Mouse (Mus musculus) heart, embryonic 12.5 days (tissue): ENCODE data around the gene Klf9. TPM values are rescaled to one million over a fixed set of nuclear protein-coding genes. Genes with fewer than 3 reads are reported as not detected.

Source experiments
- ATAC-seq: fragments of 200-750 bp; cut with Nextera tagmentation; 2 replicates; pipeline ENCODE4 v1.8.0; 2017; ENCODE audit warnings: moderate TSS enrichment, moderate library complexity; ENCODE audit not compliant: insufficient number of reproducible peaks, low FRiP score
- H3K27ac ChIP-seq: fragments of 300-500 bp; sonication (generic); 2 replicates; pipeline ENCODE4 v1.5.1; 2016; ENCODE audit warnings: mild to moderate bottlenecking, moderate library complexity; ENCODE audit not compliant: poor library complexity, severe bottlenecking
- H3K27me3 ChIP-seq: fragments of 300-500 bp; sonication (generic); replicated peaks from 2 replicates; pipeline ENCODE4 v1.6.1; 2016; ENCODE audit warnings: mild to moderate bottlenecking, moderate library complexity
- H3K36me3 ChIP-seq: fragments of 300-500 bp; sonication (generic); 2 replicates; pipeline ENCODE4 v1.6.1; 2016; ENCODE audit warnings: mild to moderate bottlenecking, moderate library complexity
- H3K4me1 ChIP-seq: fragments of 300-500 bp; sonication (generic); replicated peaks from 2 replicates; pipeline ENCODE4 v1.6.1; 2016; ENCODE audit warnings: mild to moderate bottlenecking
- H3K4me2 ChIP-seq: fragments of 300-500 bp; sonication (generic); 2 replicates; pipeline ENCODE4 v1.6.1; 2016; ENCODE audit warnings: mild to moderate bottlenecking, moderate library complexity
- H3K4me3 ChIP-seq: fragments of 300-500 bp; sonication (generic); 2 replicates; pipeline ENCODE4 v1.5.1; 2016; ENCODE audit warnings: mild to moderate bottlenecking
- H3K9ac ChIP-seq: fragments of 300-500 bp; sonication (generic); 2 replicates; pipeline ENCODE4 v1.6.1; 2016; ENCODE audit warnings: mild to moderate bottlenecking, moderate library complexity
- H3K9me3 ChIP-seq: fragments of 300-500 bp; sonication (generic); replicated peaks from 2 replicates; pipeline ENCODE4 v1.6.1; 2016; ENCODE audit warnings: mild to moderate bottlenecking, moderate library complexity
- WGBS: fragments of 180-500 bp; shearing (Covaris S2); methylation state at CpG from one replicate; pipeline ENCODE4 v1.1.7; 2016; 5-methylcytosine and 5-hydroxymethylcytosine counted together
- polyA plus RNA-seq: library from polyadenylated mRNA; unstranded; fragments of >200 nt; fragmentation: Nextera tagmentation; extraction: Ambion mirVana; gene quantifications from 2 replicates; pipeline ENCODE4 v1.2.1, GENCODE M21; 2016

The Klf9 gene
- polyA plus RNA-seq, 1 experiment from 2014 or later, result 2.1 TPM

- 29% methylated on average over 7 of the region's 7 CpGs for WGBS
These were observed 8.2 kb upstream of the Klf9 start for GRCm38 (mm10) chr19:23132720-23133426.

DNA sequence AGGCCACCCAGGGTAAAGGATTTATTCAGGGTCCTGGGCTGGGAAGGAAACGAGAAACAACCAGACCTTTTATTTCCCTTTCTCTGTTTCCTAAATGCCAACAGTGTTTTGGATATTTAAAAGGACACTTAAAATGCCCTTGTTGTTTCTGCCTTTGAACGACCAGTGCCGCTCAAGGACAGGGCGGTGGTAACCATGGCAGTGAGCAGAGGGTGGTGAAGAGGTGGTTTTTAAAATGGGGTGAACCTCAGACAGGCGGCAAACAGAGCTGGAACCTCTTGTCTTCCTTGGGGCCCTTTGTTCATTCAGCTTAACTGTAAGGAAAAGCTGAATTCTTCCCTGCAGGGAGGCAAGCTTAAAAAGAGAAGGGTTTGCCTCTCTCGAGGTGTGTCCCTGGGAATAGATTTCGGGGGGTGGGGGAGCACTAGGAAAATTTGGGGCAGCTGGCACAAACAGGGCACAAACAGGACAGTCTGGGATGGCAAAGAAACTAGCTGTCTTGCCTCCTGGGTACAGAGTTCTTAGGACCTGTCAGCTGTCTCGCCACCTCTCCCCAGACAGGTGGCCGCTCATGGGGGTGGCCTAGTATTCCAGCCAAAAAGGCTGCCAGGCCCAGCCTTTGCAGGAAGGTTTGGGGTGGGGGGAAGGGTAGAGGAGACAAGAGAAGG is 7.5 kb upstream of the Klf9 start:
- no peak overlapping the region for H3K27ac ChIP-seq
- WGBS, result 19% methylated on average over 9 of the region's 9 CpGs
- peak overlapping the region; percentile 93 for H3K4me2 ChIP-seq
- ATAC-seq, result no peak
- H3K9ac ChIP-seq, result no peak overlapping the region
- no peaks in the 10 kb centered on the region for H3K36me3 ChIP-seq
- H3K4me1 ChIP-seq, result peaks cover 24% of the 10 kb centered on the region; the same call in 1 of the 2 replicates
- H3K9me3 ChIP-seq, result no peaks in the 10 kb centered on the region
- peaks cover 35% of the 10 kb centered on the region for H3K27me3 ChIP-seq
- peak overlapping the region; percentile 47; the same call in 1 of the 2 replicates for H3K4me3 ChIP-seq

More at GRCm38 (mm10) chr19:23132720-23133426, 8.2 kb upstream of the Klf9 start:
- Histone ChIP-seq H3K36me3 (no peaks in the 10 kb centered on the region), H3K9ac (no peak overlapping the region), H3K27ac (no peak overlapping the region), H3K4me3 (no peak overlapping the region), H3K4me2 (no peak overlapping the region), H3K27me3 (peaks cover 35% of the 10 kb centered on the region), H3K4me1 (peaks cover 24% of the 10 kb centered on the region; the same call in 1 of the 2 replicates), H3K9me3 (no peaks in the 10 kb centered on the region)
- no peak for ATAC-seq

DNA sequence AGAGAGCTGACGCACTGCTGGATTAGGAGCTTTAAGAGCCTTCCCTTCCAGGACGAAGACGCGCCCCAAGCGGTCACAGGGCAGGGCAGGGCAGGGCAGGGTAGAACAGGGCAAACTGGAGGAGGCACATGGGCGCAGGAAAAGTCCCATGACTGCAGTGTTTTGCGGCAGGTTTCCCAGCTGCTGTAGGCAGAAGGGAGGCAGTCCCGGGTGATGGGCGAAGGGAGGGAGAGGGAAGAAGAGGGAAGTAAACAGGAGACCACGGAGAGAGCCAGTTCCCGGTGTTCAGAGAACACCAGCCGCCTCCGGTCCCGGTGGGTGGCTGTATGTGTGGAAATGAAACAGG is 7.0 kb upstream of the Klf9 start:
- no peaks in the 10 kb centered on the region for H3K9me3 ChIP-seq
- H3K27me3 ChIP-seq, result peaks cover 35% of the 10 kb centered on the region
- peak overlapping the region; percentile 47 for H3K4me3 ChIP-seq
- no peak overlapping the region for H3K9ac ChIP-seq
- H3K4me1 ChIP-seq, result peaks cover 24% of the 10 kb centered on the region; the same call in 1 of the 2 replicates
- no peak overlapping the region for H3K27ac ChIP-seq
- H3K4me2 ChIP-seq, result peak overlapping the region; percentile 93
- H3K36me3 ChIP-seq, result no peaks in the 10 kb centered on the region
- 3% methylated on average over 14 of the region's 14 CpGs for WGBS
- ATAC-seq, result no peak

- Histone ChIP-seq H3K36me3 (no peaks in the 10 kb centered on the region), H3K9me3 (no peaks in the 10 kb centered on the region), H3K27ac (no peak overlapping the region), H3K4me2 (peak overlapping the region; percentile 93), H3K4me1 (peaks cover 24% of the 10 kb centered on the region; the same call in 1 of the 2 replicates), H3K9ac (peak overlapping the region; percentile 52), H3K27me3 (peaks cover 35% of the 10 kb centered on the region), H3K4me3 (peak overlapping the region; percentile 47)
- ATAC-seq, result peak; percentile 43
- under 1% methylated on average over 47 of the region's 47 CpGs for WGBS
These were observed 6.4 kb upstream of the Klf9 start for GRCm38 (mm10) chr19:23134441-23135301.

- WGBS, result under 1% methylated on average over 54 of the region's 55 CpGs
- H3K4me3 ChIP-seq, result peak overlapping the region; percentile 47
- peak overlapping the region; percentile 93 for H3K4me2 ChIP-seq
- ATAC-seq, result peak; percentile 49
- H3K9ac ChIP-seq, result peak overlapping the region; percentile 59; the same call in 1 of the 2 replicates
- peaks cover 35% of the 10 kb centered on the region for H3K27me3 ChIP-seq
- H3K4me1 ChIP-seq, result peaks cover 24% of the 10 kb centered on the region; the same call in 1 of the 2 replicates
- H3K9me3 ChIP-seq, result no peaks in the 10 kb centered on the region
- no peak overlapping the region for H3K27ac ChIP-seq
- no peaks in the 10 kb centered on the region for H3K36me3 ChIP-seq
These were observed 5.5 kb upstream of the Klf9 start for GRCm38 (mm10) chr19:23135349-23136201.

DNA sequence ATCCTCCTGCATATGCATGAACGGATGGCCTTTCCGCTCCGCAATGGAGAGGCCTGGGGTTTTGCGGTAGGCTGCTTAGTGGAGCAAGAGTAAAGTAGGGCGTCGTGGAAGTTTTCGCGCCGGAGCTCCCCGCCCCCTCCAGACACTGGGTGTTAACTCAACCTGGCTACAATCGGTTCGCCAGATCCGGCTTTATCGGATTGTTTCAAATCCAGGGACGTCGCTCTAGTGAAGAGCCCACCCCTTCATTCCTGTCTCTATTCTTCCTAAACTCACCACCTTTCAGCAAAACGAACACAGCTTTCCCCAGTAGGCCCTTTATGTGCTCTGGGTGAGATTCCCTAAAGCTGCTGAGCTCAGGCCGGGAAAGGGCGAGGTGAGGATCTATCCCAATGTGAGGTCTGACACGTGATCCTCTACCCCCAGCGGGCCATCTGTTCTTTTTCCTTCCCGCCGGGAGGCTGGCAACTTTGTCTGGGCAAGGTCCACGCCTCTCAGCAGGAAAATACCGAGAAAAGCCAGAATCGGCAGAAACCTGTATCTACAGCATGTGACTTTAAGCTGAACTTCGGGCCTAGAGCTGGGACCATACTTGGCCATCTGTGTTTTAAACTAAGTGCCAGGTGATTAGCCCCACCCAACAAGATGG is 4.7 kb upstream of the Klf9 start:
- no peaks in the 10 kb centered on the region for H3K36me3 ChIP-seq
- H3K4me1 ChIP-seq, result peaks cover 24% of the 10 kb centered on the region; the same call in 1 of the 2 replicates
- H3K4me3 ChIP-seq, result peak overlapping the region; percentile 47
- H3K27me3 ChIP-seq, result peaks cover 33% of the 10 kb centered on the region
- peak overlapping the region; percentile 59 for H3K9ac ChIP-seq
- H3K27ac ChIP-seq, result no peak overlapping the region
- no peaks in the 10 kb centered on the region for H3K9me3 ChIP-seq
- no peak for ATAC-seq
- 3% methylated on average over 27 of the region's 27 CpGs for WGBS
- H3K4me2 ChIP-seq, result peak overlapping the region; percentile 93

- no peak for ATAC-seq
- H3K27me3 ChIP-seq, result peaks cover 24% of the 10 kb centered on the region
- no peak overlapping the region for H3K4me3 ChIP-seq
- WGBS, result 38% methylated on average over 2 of the region's 2 CpGs
- no peaks in the 10 kb centered on the region for H3K9me3 ChIP-seq
- peaks cover 28% of the 10 kb centered on the region for H3K4me1 ChIP-seq
- no peak overlapping the region for H3K9ac ChIP-seq
- H3K27ac ChIP-seq, result no peak overlapping the region
- H3K4me2 ChIP-seq, result no peak overlapping the region
- H3K36me3 ChIP-seq, result no peaks in the 10 kb centered on the region
These were observed 3.7 kb upstream of the Klf9 start for GRCm38 (mm10) chr19:23137295-23137694.

DNA sequence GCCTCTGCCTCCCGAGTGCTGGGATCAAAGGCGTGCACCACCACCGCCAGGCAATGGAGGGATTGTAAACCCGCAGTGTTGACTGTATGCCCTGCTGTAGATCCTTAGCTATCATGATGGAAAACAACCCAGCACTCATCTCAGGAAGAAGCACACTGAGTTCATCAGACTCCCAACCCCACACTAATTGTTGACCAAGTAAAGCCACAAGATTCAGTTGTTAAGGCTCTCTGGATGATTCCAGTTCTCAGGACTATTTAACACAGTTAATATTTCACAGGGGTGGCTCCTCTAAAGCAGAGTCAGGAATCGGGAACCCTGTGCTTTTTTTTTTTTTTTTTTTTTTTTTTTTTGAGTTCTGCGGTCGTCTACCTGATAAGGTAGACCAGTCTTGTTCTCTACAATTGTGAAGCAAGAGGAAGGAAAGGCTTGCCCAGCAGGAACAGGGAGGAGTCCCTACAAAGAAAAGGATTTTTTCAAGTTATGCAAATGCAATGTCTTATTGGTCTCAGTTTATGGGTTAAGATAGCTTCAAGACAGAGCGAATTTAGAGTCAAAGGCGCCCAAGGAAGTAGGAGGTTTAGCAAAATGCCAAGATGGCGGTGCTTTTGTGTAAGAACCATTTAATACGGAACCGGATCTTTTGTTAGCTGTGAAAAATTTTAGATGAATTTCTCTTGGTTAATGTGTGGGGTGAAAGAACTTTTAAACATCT is 1.1 kb upstream of the Klf9 start:
- no peaks in the 10 kb centered on the region for H3K36me3 ChIP-seq
- H3K27ac ChIP-seq, result no peak overlapping the region
- H3K4me3 ChIP-seq, result peak overlapping the region; percentile 75
- peaks cover 16% of the 10 kb centered on the region; the same call in 1 of the 2 replicates for H3K27me3 ChIP-seq
- H3K4me1 ChIP-seq, result peaks cover 34% of the 10 kb centered on the region
- no peaks in the 10 kb centered on the region for H3K9me3 ChIP-seq
- H3K9ac ChIP-seq, result no peak overlapping the region
- WGBS, result 45% methylated on average over 12 of the region's 12 CpGs
- no peak for ATAC-seq
- H3K4me2 ChIP-seq, result peak overlapping the region; percentile 94

DNA sequence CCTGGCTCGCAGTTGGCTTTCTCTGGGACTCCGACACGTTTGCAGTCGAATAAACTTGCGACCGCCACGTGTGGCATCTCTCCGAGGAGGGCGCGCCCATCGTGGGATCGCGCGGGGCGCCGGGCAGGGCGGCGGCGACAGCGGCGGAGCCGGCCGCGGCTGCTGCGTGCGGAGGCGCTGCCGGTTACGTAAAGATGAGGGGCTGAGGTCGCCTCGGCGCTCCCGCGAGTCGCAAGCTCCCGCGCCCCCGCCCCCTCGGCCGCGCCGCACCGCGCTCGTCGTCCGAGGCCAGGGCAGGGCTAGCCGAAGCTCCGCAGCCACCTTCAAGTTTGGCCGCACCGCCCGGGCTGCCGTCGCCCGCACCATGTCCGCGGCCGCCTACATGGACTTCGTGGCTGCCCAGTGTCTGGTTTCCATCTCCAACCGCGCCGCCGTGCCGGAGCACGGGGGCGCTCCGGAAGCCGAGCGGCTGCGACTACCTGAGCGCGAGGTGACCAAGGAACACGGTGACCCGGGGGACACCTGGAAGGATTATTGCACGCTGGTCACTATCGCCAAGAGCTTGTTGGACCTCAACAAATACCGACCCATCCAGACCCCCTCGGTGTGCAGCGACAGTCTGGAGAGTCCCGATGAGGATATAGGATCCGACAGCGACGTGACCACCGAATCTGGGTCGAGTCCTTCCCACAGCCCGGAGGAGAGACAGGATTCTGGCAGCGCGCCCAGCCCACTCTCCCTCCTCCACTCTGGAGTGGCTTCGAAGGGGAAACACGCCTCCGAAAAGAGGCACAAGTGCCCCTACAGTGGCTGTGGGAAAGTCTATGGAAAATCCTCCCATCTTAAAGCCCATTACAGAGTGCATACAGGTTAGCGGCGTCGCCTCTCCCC is 610 bp downstream of the Klf9 start:
- Histone ChIP-seq H3K9me3 (no peaks in the 10 kb centered on the region), H3K4me2 (peak overlapping the region; percentile 94), H3K9ac (peak overlapping the region; percentile 76), H3K27me3 (peaks cover 16% of the 10 kb centered on the region; the same call in 1 of the 2 replicates), H3K27ac (peak overlapping the region; percentile 87), H3K36me3 (no peaks in the 10 kb centered on the region), H3K4me1 (peaks cover 22% of the 10 kb centered on the region), H3K4me3 (peak overlapping the region; percentile 75)
- peak; percentile 33 for ATAC-seq
- WGBS, result under 1% methylated on average over 94 of the region's 94 CpGs
